Mouse (Mus musculus): ENCODE data around the gene Ubap2l. TPM values are rescaled to one million over a fixed set of nuclear protein-coding genes. Genes with fewer than 3 reads are reported as not detected.

Ubap2l gene
- polyA plus RNA-seq, 1 experiment from 2014 or later, result 232 TPM

DNA sequence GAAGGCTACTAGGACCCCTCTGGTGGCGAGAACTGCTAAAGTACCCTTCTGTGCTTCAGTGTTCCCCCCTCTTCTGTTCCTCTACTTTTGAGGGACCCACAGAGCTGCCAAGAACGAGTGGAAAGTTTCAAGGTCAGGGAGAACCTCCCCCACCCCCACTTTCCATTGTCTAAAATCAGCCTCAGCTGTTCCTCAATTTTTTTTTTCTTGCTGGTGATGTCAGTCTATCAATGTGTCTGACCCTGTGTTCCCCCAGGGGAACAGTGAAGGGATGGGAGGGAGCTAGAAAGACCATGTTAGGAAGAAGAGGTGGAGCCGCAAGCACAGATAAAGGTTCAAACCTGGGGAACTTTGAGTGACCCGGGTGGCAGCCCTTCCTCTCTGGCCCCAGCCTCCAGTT lies 19.9 kb upstream of the Ubap2l start, which contains the start of gene Tpm3:
Gene Tpm3 (plus strand): TSS at position 356 of the 400 bp plus-strand sequence.
- TF ChIP-seq CTCF (IDR thresholded peaks at IDR 0.05), result no peak
- H3K27me3 ChIP-seq, result no peaks in the 10 kb centered on the region
- no peak for DNase-seq (ENCODE audit: low read depth, low spot score)
- in situ Hi-C loops (cut with MboI; ENCODE audit: low pct_unique_long_range_greater_than_20kb), result loop anchor here (5.0 to 10.0 kb wide), 2 partner anchors 120 to 257 kb away; no protein-coding TSS in a partner anchor
- CTCF ChIA-PET, result interaction anchor here (0.9 to 1.0 kb wide), 2 partner anchors 11 to 15 kb away, joined by 4 read pairs; no protein-coding TSS in a partner anchor
- POLR2A ChIA-PET, result interaction anchor here (1.3 kb wide), 1 partner anchor 19 kb away, joined by 3 read pairs; no protein-coding TSS in a partner anchor
- ATAC-seq, result no peak

GRCm38 (mm10) chr3:90069688-90070087 lies 17.3 kb upstream of the Ubap2l start:
- TF ChIP-seq CTCF (IDR thresholded peaks at IDR 0.05), result no peak
- DNase-seq (ENCODE audit: low read depth, low spot score) (no peak), ATAC-seq (no peak)
- no peaks in the 10 kb centered on the region for H3K27me3 ChIP-seq
- ChIA-PET POLR2A (no interaction called here), CTCF (interaction anchor here (1.2 to 1.8 kb wide), 3 partner anchors 9 to 258 kb away, joined by 3 to 17 read pairs (median 4); no protein-coding TSS in a partner anchor)
- in situ Hi-C loops (cut with MboI; ENCODE audit: low pct_unique_long_range_greater_than_20kb), result loop anchor here (5.0 to 10.0 kb wide), 2 partner anchors 117 to 255 kb away; no protein-coding TSS in a partner anchor

DNA sequence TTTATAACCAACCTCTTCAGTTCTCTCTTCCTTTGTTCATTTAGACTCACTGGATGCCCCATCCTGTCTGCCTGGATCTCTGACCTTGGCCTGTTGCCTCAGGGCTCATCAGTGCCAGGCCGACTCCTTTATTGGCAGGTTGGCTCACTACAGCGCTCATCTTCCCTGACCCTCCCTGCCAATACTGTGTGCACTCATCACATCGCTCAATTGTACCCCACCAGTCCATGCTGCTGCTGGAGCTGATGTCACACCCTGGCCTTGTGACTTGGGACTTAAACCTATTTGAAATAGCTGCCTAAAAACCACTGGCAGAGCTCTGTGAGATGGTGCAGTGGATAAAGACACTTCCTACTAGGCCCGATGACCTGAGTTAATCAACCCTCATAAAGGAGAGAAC lies 15.4 kb upstream of the Ubap2l start:
- ChIA-PET CTCF (interaction anchor here (3.9 to 5.8 kb wide), 2 partner anchors 10 to 13 kb away, joined by 51 to 67 read pairs; partner anchors contain the start of gene Ubap2l), POLR2A (no interaction called here)
- ATAC-seq, result no peak
- TF ChIP-seq CTCF (IDR thresholded peaks at IDR 0.05), result no peak
- in situ Hi-C loops (cut with MboI; ENCODE audit: low pct_unique_long_range_greater_than_20kb), result no loop called here
- H3K27me3 ChIP-seq, result no peaks in the 10 kb centered on the region
- DNase-seq (ENCODE audit: low read depth, low spot score), result no peak

- no peaks in the 10 kb centered on the region for H3K27me3 ChIP-seq
- DNase-seq (ENCODE audit: low read depth, low spot score) (no peak), ATAC-seq (no peak)
- TF ChIP-seq CTCF (IDR thresholded peaks at IDR 0.05), result peak; percentile 98
- CTCF ChIA-PET, result interaction anchor here (0.7 to 5.8 kb wide), 35 partner anchors 9 to 289 kb away, joined by 3 to 67 read pairs (median 4); partner anchors contain the start of genes Atp8b2 and Ubap2l
- in situ Hi-C loops (cut with MboI; ENCODE audit: low pct_unique_long_range_greater_than_20kb), result no loop called here
- POLR2A ChIA-PET, result interaction anchor here (1.3 to 3.4 kb wide), 4 partner anchors 10 to 13 kb away, joined by 4 to 15 read pairs (median 12); no protein-coding TSS in a partner anchor
These were observed 13.1 kb upstream of the Ubap2l start for GRCm38 (mm10) chr3:90065553-90065952.

GRCm38 (mm10) chr3:90064383-90064782 lies 12.0 kb upstream of the Ubap2l start:
- ChIA-PET CTCF (interaction anchor here (0.8 to 5.8 kb wide), 14 partner anchors 9 to 118 kb away, joined by 3 to 67 read pairs (median 6); partner anchors contain the start of genes Atp8b2 and Ubap2l), POLR2A (interaction anchor here (0.7 to 3.4 kb wide), 4 partner anchors 9 to 33 kb away, joined by 7 to 15 read pairs (median 12); no protein-coding TSS in a partner anchor)
- no peak for TF ChIP-seq CTCF (IDR thresholded peaks at IDR 0.05)
- ATAC-seq (no peak), DNase-seq (ENCODE audit: low read depth, low spot score) (no peak)
- H3K27me3 ChIP-seq, result no peaks in the 10 kb centered on the region
- in situ Hi-C loops (cut with MboI; ENCODE audit: low pct_unique_long_range_greater_than_20kb), result no loop called here

DNA sequence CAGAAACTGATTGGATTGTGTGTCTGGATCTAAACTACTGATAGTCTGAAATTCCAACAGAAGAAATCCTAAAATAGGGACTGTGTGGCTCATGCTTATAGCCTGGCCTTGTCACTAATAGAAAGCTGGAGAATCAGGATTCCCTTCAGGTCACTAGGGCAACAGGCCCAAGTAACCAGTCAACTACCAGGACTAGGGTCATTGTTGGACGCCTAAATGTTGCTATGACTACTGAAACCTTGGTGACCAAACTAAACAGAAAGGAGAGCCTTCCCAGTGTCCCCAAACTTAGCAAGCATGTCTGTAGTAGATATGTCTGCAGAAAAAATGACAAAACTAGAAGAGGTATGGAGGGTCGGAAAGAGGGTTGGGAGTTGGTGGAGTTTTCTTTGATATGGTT lies 10.1 kb upstream of the Ubap2l start:
- no peaks in the 10 kb centered on the region for H3K27me3 ChIP-seq
- DNase-seq (ENCODE audit: low read depth, low spot score) (no peak), ATAC-seq (no peak)
- POLR2A ChIA-PET, result no interaction called here
- in situ Hi-C loops (cut with MboI; ENCODE audit: low pct_unique_long_range_greater_than_20kb), result no loop called here
- CTCF ChIA-PET, result interaction anchor here (5.8 kb wide), 1 partner anchor 15 kb away, joined by 67 read pairs; no protein-coding TSS in a partner anchor
- TF ChIP-seq CTCF (IDR thresholded peaks at IDR 0.05), result no peak

- ChIA-PET POLR2A (no interaction called here), CTCF (interaction anchor here (1.0 kb wide), 1 partner anchor 16 kb away, joined by 3 read pairs; no protein-coding TSS in a partner anchor)
- DNase-seq (ENCODE audit: low read depth, low spot score) (no peak), ATAC-seq (no peak)
- no peak for TF ChIP-seq CTCF (IDR thresholded peaks at IDR 0.05)
- in situ Hi-C loops (cut with MboI; ENCODE audit: low pct_unique_long_range_greater_than_20kb), result no loop called here
- H3K27me3 ChIP-seq, result no peaks in the 10 kb centered on the region
These were observed 9.1 kb upstream of the Ubap2l start for GRCm38 (mm10) chr3:90061549-90061948.

GRCm38 (mm10) chr3:90051441-90052350 lies 732 bp downstream of the Ubap2l start, which contains the start of gene 4933434E20Rik:
Gene 4933434E20Rik, plus strand, starts transcription at chr3:90051636.
- no peak for DNase-seq (ENCODE audit: low read depth, low spot score)
- ATAC-seq, result peak; percentile 29
- ChIA-PET CTCF (interaction anchor here (1.5 kb wide), 1 partner anchor 10 kb away, joined by 4 read pairs; no protein-coding TSS in a partner anchor), POLR2A (interaction anchor here (1.2 kb wide), 1 partner anchor 53 kb away, joined by 4 read pairs; the partner anchor contains the start of gene Hax1)
- no peak for TF ChIP-seq CTCF (IDR thresholded peaks at IDR 0.05)
- no peaks in the 10 kb centered on the region for H3K27me3 ChIP-seq
- in situ Hi-C loops (cut with MboI; ENCODE audit: low pct_unique_long_range_greater_than_20kb), result no loop called here

GRCm38 (mm10) chr3:90049691-90050090 lies 2.7 kb downstream of the Ubap2l start:
- no peaks in the 10 kb centered on the region for H3K27me3 ChIP-seq
- no peak for DNase-seq (ENCODE audit: low read depth, low spot score)
- TF ChIP-seq CTCF (IDR thresholded peaks at IDR 0.05), result no peak
- in situ Hi-C loops (cut with MboI; ENCODE audit: low pct_unique_long_range_greater_than_20kb), result loop anchor here (25.0 kb wide), 1 partner anchor 1012 kb away; no protein-coding TSS in a partner anchor
- ChIA-PET CTCF (interaction anchor here (1.0 to 2.7 kb wide), 3 partner anchors 16 to 43 kb away, joined by 4 to 13 read pairs (median 5); no protein-coding TSS in a partner anchor), POLR2A (interaction anchor here (0.5 to 1.6 kb wide), 4 partner anchors 8 to 89 kb away, joined by 3 to 5 read pairs (median 3); no protein-coding TSS in a partner anchor)
- no peak for ATAC-seq

DNA sequence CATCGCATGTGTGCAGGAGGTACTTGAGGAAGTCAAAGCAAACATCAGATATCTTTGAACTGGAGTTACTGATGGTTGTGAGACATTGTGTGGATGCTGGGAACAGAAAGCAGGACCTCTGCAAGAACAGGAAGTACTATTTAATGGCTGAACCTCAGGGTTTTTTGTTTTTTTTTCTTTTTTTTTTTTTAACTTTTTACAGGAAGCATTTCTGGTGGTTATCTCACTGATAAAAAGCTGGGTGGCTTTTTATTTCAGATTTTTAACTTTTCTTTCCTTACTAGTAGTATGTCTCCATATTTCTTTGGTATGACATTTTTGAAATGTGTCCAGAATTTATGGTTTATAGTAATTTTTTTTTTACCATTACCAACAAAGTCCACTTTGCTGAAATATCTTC lies 16.2 kb downstream of the Ubap2l start:
- TF ChIP-seq CTCF (IDR thresholded peaks at IDR 0.05), result no peak
- H3K27me3 ChIP-seq, result no peaks in the 10 kb centered on the region
- no peak for DNase-seq (ENCODE audit: low read depth, low spot score)
- in situ Hi-C loops (cut with MboI; ENCODE audit: low pct_unique_long_range_greater_than_20kb), result loop anchor here (25.0 kb wide), 1 partner anchor 999 kb away; no protein-coding TSS in a partner anchor
- POLR2A ChIA-PET, result interaction anchor here (0.7 kb wide), 1 partner anchor 30 kb away, joined by 4 read pairs; no protein-coding TSS in a partner anchor
- no peak for ATAC-seq
- CTCF ChIA-PET, result interaction anchor here (1.3 to 1.9 kb wide), 2 partner anchors 9 to 13 kb away, joined by 4 to 5 read pairs; no protein-coding TSS in a partner anchor
